Mouse (Mus musculus) neural tube, embryonic 12.5 days (tissue): ENCODE data around the gene Cdk5. TPM values are rescaled to one million over a fixed set of nuclear protein-coding genes. Genes with fewer than 3 reads are reported as not detected.

Source experiments
- ATAC-seq: fragments of 200-750 bp; cut with Nextera tagmentation; 2 replicates; pipeline ENCODE4 v1.8.0; 2017; ENCODE audit warnings: low read depth, mild to moderate bottlenecking, moderate TSS enrichment, moderate library complexity; ENCODE audit not compliant: low FRiP score
- H3K27ac ChIP-seq: fragments of 300-500 bp; sonication (generic); 2 replicates; pipeline ENCODE4 v1.5.1; 2016
- H3K27me3 ChIP-seq: fragments of 300-500 bp; sonication (generic); replicated peaks from 2 replicates; pipeline ENCODE4 v1.6.1; 2016; ENCODE audit warnings: mild to moderate bottlenecking
- H3K36me3 ChIP-seq: fragments of 300-500 bp; sonication (generic); 2 replicates; pipeline ENCODE4 v1.6.1; 2016; ENCODE audit warnings: mild to moderate bottlenecking
- H3K4me1 ChIP-seq: fragments of 300-500 bp; sonication (generic); 2 replicates; pipeline ENCODE4 v1.6.1; 2016
- H3K4me2 ChIP-seq: fragments of 300-500 bp; sonication (generic); replicated peaks from 2 replicates; pipeline ENCODE4 v1.6.1; 2016; ENCODE audit warnings: mild to moderate bottlenecking
- H3K4me3 ChIP-seq: fragments of 300-500 bp; sonication (generic); 2 replicates; pipeline ENCODE4 v1.5.1; 2016
- H3K9ac ChIP-seq: fragments of 300-500 bp; sonication (generic); 2 replicates; pipeline ENCODE4 v1.6.1; 2016; ENCODE audit warnings: mild to moderate bottlenecking
- H3K9me3 ChIP-seq: fragments of 300-500 bp; sonication (generic); 2 replicates; pipeline ENCODE4 v1.6.1; 2016; ENCODE audit warnings: mild to moderate bottlenecking
- WGBS: fragments of 180-500 bp; shearing (Covaris S2); methylation state at CpG from one replicate; pipeline ENCODE4 v1.1.7; 2016; 5-methylcytosine and 5-hydroxymethylcytosine counted together
- polyA plus RNA-seq: library from polyadenylated mRNA; unstranded; fragments of >200 nt; fragmentation: Nextera tagmentation; extraction: Ambion mirVana; gene quantifications from 2 replicates; pipeline ENCODE4 v1.2.1, GENCODE M21; 2016

The Cdk5 gene
- polyA plus RNA-seq, 1 experiment from 2014 or later, result 79.2 TPM

DNA sequence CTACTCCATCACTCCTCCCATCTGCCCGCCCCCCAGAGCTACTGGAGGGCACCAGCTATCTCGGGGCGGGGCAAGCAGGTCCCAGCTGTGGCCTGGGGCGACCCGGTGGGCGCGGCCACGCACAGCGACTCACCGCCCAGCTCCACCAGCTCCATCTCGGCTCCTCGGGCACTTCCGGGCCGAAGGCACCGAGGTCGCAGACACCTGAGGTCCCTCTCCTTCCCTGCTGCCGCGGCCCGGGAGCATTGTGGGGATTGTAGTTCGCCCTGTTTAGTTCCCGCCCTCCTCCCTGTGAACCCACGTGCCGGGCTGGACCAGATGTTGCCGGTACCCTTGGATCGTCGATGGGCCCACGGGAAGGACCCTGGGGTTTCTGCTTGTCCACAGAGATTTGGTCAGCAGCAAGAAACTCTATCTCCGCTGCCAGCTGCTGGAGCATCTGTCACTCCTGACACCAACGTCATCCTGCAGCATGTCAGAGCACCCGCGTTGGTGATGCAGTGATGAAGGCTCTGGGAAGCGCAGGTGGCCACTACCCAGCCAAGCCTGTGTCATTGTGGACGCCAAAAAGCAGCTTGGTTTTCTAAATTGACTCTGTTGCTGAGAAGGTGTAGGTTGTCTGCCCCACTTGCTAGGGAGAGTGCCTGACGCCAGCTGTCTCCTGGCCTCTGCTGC, 24.4 kb upstream of the Cdk5 start, which contains the start of gene Tmub1:
TSS of gene Tmub1 (minus strand) at position 231 of the 675 bp plus-strand sequence.
- no peaks in the 10 kb centered on the region for H3K9me3 ChIP-seq
- peak; percentile 52 for ATAC-seq
- 2% methylated on average over 34 of the region's 34 CpGs for WGBS

DNA sequence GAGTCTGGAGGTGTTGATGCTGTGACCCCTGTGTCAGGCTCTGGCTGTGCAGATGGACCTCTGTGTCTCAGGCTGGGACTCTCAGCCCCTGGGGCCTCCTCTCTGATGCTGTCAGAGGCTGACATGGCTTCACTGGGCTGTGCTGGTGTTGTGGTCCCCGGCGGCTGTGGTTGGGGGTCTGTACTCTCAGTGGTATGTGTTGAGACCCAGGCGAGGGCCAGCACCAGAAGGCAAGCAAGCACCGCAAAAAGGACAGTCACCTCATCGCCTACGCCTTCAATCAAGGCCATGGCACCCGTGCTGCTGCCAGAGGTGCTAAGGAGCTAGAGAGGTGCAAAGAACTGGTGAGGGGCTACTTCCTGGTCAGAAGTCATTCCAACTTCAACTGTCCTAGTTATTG, 23.3 kb upstream of the Cdk5 start:
- 96% methylated on average over 7 of the region's 7 CpGs for WGBS
- Histone ChIP-seq H3K9me3 (no peaks in the 10 kb centered on the region), H3K27ac (no peak overlapping the region), H3K36me3 (peaks cover 16% of the 10 kb centered on the region), H3K4me1 (peaks cover 38% of the 10 kb centered on the region), H3K4me2 (peak overlapping the region; percentile 87), H3K9ac (no peak overlapping the region), H3K4me3 (no peak overlapping the region), H3K27me3 (no peaks in the 10 kb centered on the region)
- ATAC-seq, result no peak

More for the DNA sequence above, 24.4 kb upstream of the Cdk5 start, which contains the start of gene Tmub1:
- Histone ChIP-seq H3K4me3 (peak within 1 kb of the TSS; percentile 65), H3K9ac (peak within 1 kb of the TSS; percentile 65), H3K36me3 (peaks cover 9% of the 10 kb centered on the region; the same call in 1 of the 2 replicates), H3K27me3 (no peaks in the 10 kb centered on the region), H3K27ac (no peak within 1 kb of the TSS), H3K4me2 (peak within 1 kb of the TSS; percentile 87), H3K4me1 (peaks cover 39% of the 10 kb centered on the region)

DNA sequence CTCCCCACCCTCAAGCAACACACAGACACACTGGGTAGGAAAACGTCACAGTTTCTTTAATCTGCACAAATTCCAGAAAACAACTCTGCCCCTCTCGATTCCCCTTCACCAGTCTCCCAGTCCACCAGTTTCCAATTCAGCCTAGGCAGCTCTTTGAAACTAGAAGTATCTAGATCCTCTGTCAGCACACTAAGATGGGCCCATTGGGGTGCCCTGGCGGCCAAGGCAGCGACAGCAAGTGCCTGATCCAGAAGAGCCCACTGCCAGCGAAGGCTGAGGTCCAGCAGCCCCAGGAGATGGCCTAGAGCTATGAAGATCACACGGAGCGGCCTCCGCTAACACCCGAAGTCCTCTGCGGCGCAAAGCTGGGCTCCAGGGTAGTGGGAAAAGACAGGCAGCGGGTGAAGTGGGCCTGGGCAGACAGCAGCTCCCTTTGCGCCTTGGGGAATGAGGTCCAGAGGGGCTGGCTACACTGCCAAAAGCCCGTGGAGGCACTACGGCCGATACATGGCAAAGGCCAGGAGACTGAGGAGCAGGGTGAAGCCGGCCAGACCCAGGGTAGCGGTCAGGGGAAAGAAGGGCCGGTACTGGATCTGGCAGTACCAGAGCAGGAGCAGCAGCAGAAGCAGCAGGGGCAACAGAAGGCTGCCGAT, 22.2 kb upstream of the Cdk5 start:
- no peaks in the 10 kb centered on the region for H3K9me3 ChIP-seq
- peak; percentile 1; the same call in 1 of the 2 replicates for ATAC-seq
- peak overlapping the region; percentile 98 for H3K4me2 ChIP-seq
- peak overlapping the region; percentile 86; the same call in 1 of the 2 replicates for H3K27ac ChIP-seq
- no peaks in the 10 kb centered on the region for H3K27me3 ChIP-seq
- 60% methylated on average over 20 of the region's 20 CpGs for WGBS
- H3K36me3 ChIP-seq, result peaks cover 27% of the 10 kb centered on the region
- H3K9ac ChIP-seq, result peak overlapping the region; percentile 95
- peak overlapping the region; percentile 93 for H3K4me3 ChIP-seq
- H3K4me1 ChIP-seq, result peaks cover 31% of the 10 kb centered on the region

DNA sequence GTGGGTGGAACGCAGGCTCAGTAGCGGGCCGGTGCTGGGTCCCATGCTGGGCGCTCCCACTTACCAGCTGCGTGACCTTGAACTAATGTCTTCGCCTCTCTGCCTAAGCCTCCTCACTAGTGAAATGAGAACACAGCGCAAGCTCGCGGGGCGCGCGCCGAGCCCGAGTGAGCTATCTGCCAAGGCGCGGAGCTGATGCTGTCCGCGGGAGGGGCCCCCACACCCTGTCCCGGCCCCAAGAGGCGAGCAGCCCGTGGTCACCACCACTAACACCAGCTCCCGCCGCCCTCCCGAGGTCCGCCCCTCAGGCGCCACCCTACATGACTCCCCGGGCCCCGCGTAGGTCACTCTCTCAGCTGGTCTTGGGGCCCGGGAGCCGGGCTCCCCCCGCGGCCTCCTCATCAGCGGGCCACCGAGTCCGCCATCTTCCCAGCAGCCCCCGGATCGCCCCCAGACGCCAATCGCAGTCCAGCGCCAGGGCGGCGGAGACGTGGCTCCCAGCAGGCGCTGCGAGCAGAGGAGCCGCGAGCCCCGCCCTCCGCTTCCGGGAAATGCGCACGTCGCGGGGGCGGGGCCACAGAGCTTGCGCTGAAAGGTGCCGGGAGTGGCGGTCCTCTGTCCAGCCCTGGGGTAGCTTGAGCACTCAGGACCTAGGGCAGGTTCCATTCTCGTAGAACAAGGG, 21.6 kb upstream of the Cdk5 start, which contains the start of gene Fastk:
TSS of gene Fastk (minus strand) at position 542 of the 682 bp plus-strand sequence.
- H3K9me3 ChIP-seq, result no peaks in the 10 kb centered on the region
- ATAC-seq, result peak; percentile 80
- peaks cover 31% of the 10 kb centered on the region for H3K4me1 ChIP-seq
- peak within 1 kb of the TSS; percentile 86 for H3K27ac ChIP-seq
- peaks cover 34% of the 10 kb centered on the region for H3K36me3 ChIP-seq
- under 1% methylated on average over 60 of the region's 60 CpGs for WGBS
- peak within 1 kb of the TSS; percentile 95 for H3K9ac ChIP-seq
- peak within 1 kb of the TSS; percentile 93 for H3K4me3 ChIP-seq
- H3K4me2 ChIP-seq, result peak within 1 kb of the TSS; percentile 98
- no peaks in the 10 kb centered on the region for H3K27me3 ChIP-seq

DNA sequence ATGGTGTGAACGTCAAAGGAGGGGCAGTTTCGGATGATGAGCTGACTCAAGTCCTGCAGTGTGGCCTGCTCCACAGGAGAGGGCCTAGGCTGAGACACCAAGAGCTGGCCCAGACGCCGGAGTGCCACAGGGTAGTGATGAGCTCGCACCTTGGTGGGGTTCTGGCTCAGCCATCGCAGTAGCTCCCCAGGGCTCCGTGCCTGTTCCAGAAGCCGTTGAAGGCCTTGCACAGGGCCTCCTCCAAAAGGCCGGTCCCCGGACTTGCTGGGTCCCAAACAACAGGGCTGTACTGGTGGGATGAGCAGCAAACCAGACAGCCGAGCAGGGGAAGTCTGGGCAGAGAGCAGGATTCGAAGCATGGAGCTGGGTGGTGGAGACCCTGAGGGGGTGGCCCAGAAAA, 20.6 kb upstream of the Cdk5 start:
- peak overlapping the region; percentile 95 for H3K9ac ChIP-seq
- peaks cover 43% of the 10 kb centered on the region for H3K36me3 ChIP-seq
- no peak for ATAC-seq
- peak overlapping the region; percentile 98 for H3K4me2 ChIP-seq
- H3K27me3 ChIP-seq, result no peaks in the 10 kb centered on the region
- 90% methylated on average over 12 of the region's 12 CpGs for WGBS
- no peaks in the 10 kb centered on the region for H3K9me3 ChIP-seq
- H3K4me1 ChIP-seq, result peaks cover 31% of the 10 kb centered on the region
- H3K27ac ChIP-seq, result no peak overlapping the region
- H3K4me3 ChIP-seq, result peak overlapping the region; percentile 93

DNA sequence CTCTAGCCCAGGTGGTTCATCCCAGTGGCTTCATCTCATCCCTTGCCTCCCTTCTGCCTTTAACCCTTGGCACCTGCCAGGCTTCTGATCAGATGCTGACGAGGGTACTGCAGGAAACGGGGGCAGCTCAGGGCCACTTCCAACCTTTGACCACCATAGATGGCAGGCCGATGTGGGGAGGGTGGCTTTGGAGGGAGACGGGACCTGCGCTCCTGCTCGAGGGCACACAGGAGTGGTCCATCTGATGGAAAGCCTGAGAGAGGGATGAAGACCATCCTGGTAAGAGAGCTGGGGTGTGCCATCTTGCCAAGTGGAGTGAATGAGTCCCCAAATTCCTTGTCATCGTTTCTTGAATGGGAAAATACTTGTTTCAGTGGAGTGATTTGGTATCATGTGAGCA, 19.9 kb upstream of the Cdk5 start:
- Histone ChIP-seq H3K9ac (no peak overlapping the region), H3K4me1 (peaks cover 31% of the 10 kb centered on the region), H3K9me3 (no peaks in the 10 kb centered on the region), H3K36me3 (peaks cover 49% of the 10 kb centered on the region), H3K27ac (no peak overlapping the region), H3K4me3 (no peak overlapping the region), H3K4me2 (no peak overlapping the region), H3K27me3 (no peaks in the 10 kb centered on the region)
- 94% methylated on average over 7 of the region's 7 CpGs for WGBS
- no peak for ATAC-seq

DNA sequence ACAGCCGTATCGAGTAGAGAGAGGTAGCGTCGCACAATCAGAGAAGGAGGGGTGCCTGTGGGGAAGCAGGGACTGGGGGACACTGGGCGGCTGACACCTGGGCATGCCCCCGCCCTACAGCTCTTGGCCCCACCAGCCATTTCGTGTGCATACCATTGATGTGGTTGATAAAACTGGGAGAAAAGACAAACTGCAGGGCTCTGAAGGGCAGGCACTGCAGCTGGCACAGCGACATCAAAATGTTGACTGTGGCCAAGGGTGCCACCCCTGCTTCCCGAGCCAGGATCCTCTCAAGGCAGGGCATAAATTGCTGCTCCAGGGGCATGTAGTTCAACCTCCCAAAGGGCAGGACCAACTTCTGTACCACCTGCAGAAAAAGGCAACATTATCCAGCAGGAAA, 18.7 kb upstream of the Cdk5 start:
- Histone ChIP-seq H3K36me3 (peaks cover 52% of the 10 kb centered on the region), H3K9me3 (no peaks in the 10 kb centered on the region), H3K27me3 (no peaks in the 10 kb centered on the region), H3K9ac (no peak overlapping the region), H3K27ac (no peak overlapping the region), H3K4me3 (no peak overlapping the region), H3K4me1 (peaks cover 22% of the 10 kb centered on the region), H3K4me2 (no peak overlapping the region)
- no peak for ATAC-seq
- 90% methylated on average over 9 of the region's 9 CpGs for WGBS

DNA sequence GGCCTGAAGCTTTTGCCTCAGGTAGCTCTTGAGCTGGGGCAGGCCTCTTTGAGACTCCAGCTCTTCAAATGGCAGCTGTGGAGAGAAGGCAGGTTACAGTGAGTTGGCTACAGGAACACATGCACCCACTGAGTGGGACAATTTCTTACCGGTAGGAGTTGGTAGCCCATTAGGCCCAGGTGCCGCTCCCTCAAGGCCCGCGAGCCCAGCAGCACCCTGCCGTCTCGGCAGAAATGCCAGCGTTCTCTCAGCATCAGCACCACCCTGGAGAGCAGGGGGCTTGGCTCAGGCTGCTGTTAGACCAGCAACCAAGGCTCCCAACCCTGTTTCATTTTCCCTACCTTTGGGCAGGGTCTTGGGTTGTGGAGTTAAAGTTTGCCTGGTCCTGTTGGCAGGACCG, 17.9 kb upstream of the Cdk5 start:
- H3K36me3 ChIP-seq, result peaks cover 58% of the 10 kb centered on the region
- no peak overlapping the region for H3K4me2 ChIP-seq
- no peak overlapping the region for H3K4me3 ChIP-seq
- H3K27me3 ChIP-seq, result no peaks in the 10 kb centered on the region
- no peak for ATAC-seq
- WGBS, result 91% methylated on average over 8 of the region's 8 CpGs
- no peaks in the 10 kb centered on the region for H3K9me3 ChIP-seq
- no peak overlapping the region for H3K27ac ChIP-seq
- peaks cover 17% of the 10 kb centered on the region for H3K4me1 ChIP-seq
- H3K9ac ChIP-seq, result no peak overlapping the region

DNA sequence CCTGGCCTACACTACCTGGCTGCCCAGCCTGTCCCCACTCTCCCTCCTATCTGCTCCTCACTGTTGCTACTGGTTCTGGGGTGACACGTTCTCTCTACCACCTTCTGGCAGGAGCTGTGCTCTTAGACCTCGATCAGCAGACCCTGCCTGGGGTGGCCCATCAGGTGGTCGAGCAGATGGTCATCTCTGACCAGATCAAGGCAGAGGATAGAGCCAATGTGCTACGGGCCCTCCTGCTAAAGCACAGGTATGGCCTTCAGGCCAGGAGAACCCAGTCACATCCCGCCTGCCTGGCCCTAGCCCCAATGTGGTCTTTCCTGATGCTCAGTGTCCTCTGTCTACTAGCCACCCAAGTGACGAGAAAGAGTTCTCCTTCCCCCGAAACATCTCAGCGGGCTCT, 10.7 kb upstream of the Cdk5 start:
- H3K9ac ChIP-seq, result no peak overlapping the region
- peaks cover 84% of the 10 kb centered on the region for H3K36me3 ChIP-seq
- H3K4me1 ChIP-seq, result no peaks in the 10 kb centered on the region
- WGBS, result 94% methylated on average over 8 of the region's 8 CpGs
- H3K27me3 ChIP-seq, result no peaks in the 10 kb centered on the region
- no peak for ATAC-seq
- H3K4me2 ChIP-seq, result no peak overlapping the region
- H3K9me3 ChIP-seq, result no peaks in the 10 kb centered on the region
- no peak overlapping the region for H3K27ac ChIP-seq
- no peak overlapping the region for H3K4me3 ChIP-seq

DNA sequence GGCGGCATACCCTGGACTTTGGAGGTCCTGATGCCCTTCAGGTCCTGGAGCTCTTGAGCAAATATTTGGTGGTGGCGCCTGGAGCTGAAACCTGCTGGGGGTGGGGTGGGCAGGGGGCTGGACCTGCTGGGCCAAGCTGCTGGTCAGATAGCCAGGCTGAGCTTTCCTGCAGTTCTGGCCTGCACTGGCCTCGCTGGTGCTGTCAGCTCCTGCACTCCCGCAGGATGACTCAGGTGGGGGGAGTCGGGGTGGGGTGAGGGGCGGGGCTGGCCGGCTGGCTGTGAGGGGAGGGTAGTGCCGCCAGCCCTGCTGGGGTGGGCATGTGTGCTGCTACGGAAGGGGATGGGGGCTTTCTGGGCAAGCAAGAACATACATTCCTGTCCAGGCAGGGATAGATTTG, 5.3 kb upstream of the Cdk5 start:
- no peak for ATAC-seq
- peaks cover 48% of the 10 kb centered on the region for H3K4me1 ChIP-seq

DNA sequence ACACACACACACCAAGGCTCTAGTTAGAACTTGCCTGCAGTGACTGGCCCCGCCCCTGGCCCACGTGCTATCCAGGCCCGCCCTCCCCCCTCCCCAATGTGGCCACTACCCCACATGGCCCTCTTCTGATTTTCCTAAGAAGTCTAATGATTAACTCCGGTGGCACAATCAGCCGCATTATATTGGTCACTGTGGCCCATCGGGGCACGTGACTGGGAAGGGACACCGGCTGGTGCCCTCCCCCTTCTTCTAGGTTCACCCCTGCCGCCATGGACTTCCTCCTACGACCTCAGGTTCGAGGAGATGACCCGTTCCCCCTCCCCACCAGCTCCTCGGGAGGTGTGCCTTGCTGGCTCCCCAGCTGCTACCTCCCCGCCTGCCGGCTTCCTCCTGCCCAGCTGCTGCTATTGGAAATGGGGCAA, 4.7 kb upstream of the Cdk5 start:
- no peak for ATAC-seq
- Histone ChIP-seq H3K36me3 (peaks cover 38% of the 10 kb centered on the region), H3K4me2 (peak overlapping the region; percentile 86), H3K27ac (no peak overlapping the region), H3K27me3 (0 out of 2 replicates have a peak, but pooled peaks cover 3% of the 10 kb centered on the region), H3K4me1 (peaks cover 49% of the 10 kb centered on the region), H3K9me3 (no peaks in the 10 kb centered on the region), H3K4me3 (no peak overlapping the region), H3K9ac (no peak overlapping the region)
- 3% methylated on average over 15 of the region's 15 CpGs for WGBS

More for the DNA sequence above, 5.3 kb upstream of the Cdk5 start:
- peak overlapping the region; percentile 86 for H3K4me2 ChIP-seq
- no peak overlapping the region for H3K4me3 ChIP-seq
- WGBS, result 13% methylated on average over 9 of the region's 9 CpGs
- H3K36me3 ChIP-seq, result peaks cover 43% of the 10 kb centered on the region
- H3K9me3 ChIP-seq, result no peaks in the 10 kb centered on the region
- H3K9ac ChIP-seq, result no peak overlapping the region
- 0 out of 2 replicates have a peak, but pooled peaks cover 3% of the 10 kb centered on the region for H3K27me3 ChIP-seq
- H3K27ac ChIP-seq, result no peak overlapping the region

DNA sequence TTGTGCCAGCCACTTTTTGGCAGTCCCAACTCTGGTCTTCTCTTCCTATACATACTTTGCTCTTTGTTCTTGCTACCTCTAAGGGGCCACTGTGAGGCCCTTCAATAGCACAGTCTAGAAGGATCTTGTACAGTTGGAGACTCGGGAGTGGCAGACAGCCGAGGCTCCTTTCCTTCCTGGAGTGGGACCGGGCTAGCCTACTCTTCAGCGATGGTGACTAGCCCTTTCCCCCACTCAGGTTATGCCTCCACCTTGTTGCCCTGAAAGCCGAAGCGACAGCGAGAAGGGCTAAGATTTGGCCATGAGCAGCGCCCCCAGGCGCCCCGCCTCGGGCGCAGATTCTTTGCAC, 3.9 kb upstream of the Cdk5 start:
- no peaks in the 10 kb centered on the region for H3K9me3 ChIP-seq
- H3K9ac ChIP-seq, result no peak overlapping the region
- no peak overlapping the region for H3K27ac ChIP-seq
- peaks cover 54% of the 10 kb centered on the region for H3K4me1 ChIP-seq
- WGBS, result 9% methylated on average over 12 of the region's 12 CpGs
- H3K4me3 ChIP-seq, result no peak overlapping the region
- no peak for ATAC-seq
- H3K36me3 ChIP-seq, result peaks cover 30% of the 10 kb centered on the region
- 0 out of 2 replicates have a peak, but pooled peaks cover 3% of the 10 kb centered on the region for H3K27me3 ChIP-seq
- H3K4me2 ChIP-seq, result peak overlapping the region; percentile 86
